Comparison of ENCODE assay signal across 8 mouse cellular contexts in genomic region chr19:12573266-12574011, GRCm38 (mm10). TPM values are rescaled to one million over a fixed set of nuclear protein-coding genes. Genes with fewer than 3 reads are reported as not detected.
A peak's percentile ranks its signal among the peaks of the same experiment; 100 is the strongest.
DNase-seq lines count a peak whose midpoint lies in the region; ATAC-seq and TF ChIP-seq lines count a peak whose summit lies in the region.

No protein-coding gene starts in this region.

- H3K9me3 ChIP-seq in forebrain, embryonic 14.5 days (replicated peaks; ENCODE audit: control insufficient read depth, low read length) = no peaks in the 10 kb centered on the region
- H3K9me3 ChIP-seq in neural tube, embryonic 14.5 days (ENCODE audit: control insufficient read depth, low read length) = no peaks in the 10 kb centered on the region

- H3K27ac ChIP-seq in forebrain, embryonic 14.5 days (ENCODE audit: low read depth, low read length) = no peak overlapping the region
- no peak overlapping the region for H3K27ac ChIP-seq in neural tube, embryonic 14.5 days (ENCODE audit: low read depth, low read length)

- intact Hi-C loops in heart, postnatal 14 days (cut with DNase I) = loop anchor here (5.0 kb wide), 1 partner anchor 224 kb away; the partner anchor contains the start of genes Lpxn and Zfp91

- no peaks in the 10 kb centered on the region for H3K27me3 ChIP-seq in forebrain, embryonic 14.5 days (replicated peaks; ENCODE audit: control insufficient read depth, insufficient read depth, low read length)
- no peaks in the 10 kb centered on the region for H3K27me3 ChIP-seq in neural tube, embryonic 14.5 days (ENCODE audit: control insufficient read depth, insufficient read depth, low read length)

- TF ChIP-seq CTCF in brain, embryonic 14.5 days (IDR thresholded peaks at IDR 0.05; ENCODE audit: borderline replicate concordance, extremely low read depth, insufficient read depth, insufficient read length) = no peak

- H3K4me1 ChIP-seq in forebrain, embryonic 14.5 days (ENCODE audit: control insufficient read depth, insufficient read depth, low read length) = 0 out of 2 replicates have a peak, but pooled peaks cover 4% of the 10 kb centered on the region
- H3K4me1 ChIP-seq in neural tube, embryonic 14.5 days (ENCODE audit: control insufficient read depth, insufficient read depth, low read length) = no peaks in the 10 kb centered on the region

- H3K9ac ChIP-seq in forebrain, embryonic 14.5 days (ENCODE audit: low read length) = peak overlapping the region; percentile 35
- peak overlapping the region; percentile 37 for H3K9ac ChIP-seq in neural tube, embryonic 14.5 days (replicated peaks; ENCODE audit: low read depth, low read length)

- no peaks in the 10 kb centered on the region for H3K36me3 ChIP-seq in forebrain, embryonic 14.5 days (ENCODE audit: control insufficient read depth, insufficient read depth, low read length)
- H3K36me3 ChIP-seq in neural tube, embryonic 14.5 days (ENCODE audit: control insufficient read depth, insufficient read depth, low read length) = no peaks in the 10 kb centered on the region

- ATAC-seq in CD4-positive, CD25-positive, alpha-beta regulatory T cell, adult 4 months = peak; percentile 90
- ATAC-seq in forebrain, embryonic 14.5 days = peak; percentile 100
- ATAC-seq in neural tube, embryonic 14.5 days (ENCODE audit: low read depth) = peak; percentile 100

- H3K4me2 ChIP-seq in forebrain, embryonic 14.5 days (ENCODE audit: low read length) = peak overlapping the region; percentile 54
- peak overlapping the region; percentile 47 for H3K4me2 ChIP-seq in neural tube, embryonic 14.5 days (ENCODE audit: low read depth, low read length)

- WGBS in forebrain, embryonic 14.5 days = 5% methylated on average over 14 of the region's 14 CpGs
- WGBS in large intestine, adult 2 months = 5% methylated on average over 14 of the region's 14 CpGs
- 6% methylated on average over 14 of the region's 14 CpGs for WGBS in neural tube, embryonic 14.5 days

- H3K4me3 ChIP-seq in forebrain, embryonic 14.5 days (ENCODE audit: low read depth, low read length) = peak overlapping the region; percentile 28
- peak overlapping the region; percentile 26 for H3K4me3 ChIP-seq in neural tube, embryonic 14.5 days (ENCODE audit: low read depth, low read length)

- peak; percentile 97 for DNase-seq in brain, embryonic 14.5 days (ENCODE audit: low read depth)
- peak; percentile 94 for DNase-seq in forebrain, embryonic 14.5 days (ENCODE audit: low spot score)
- DNase-seq in heart, postnatal 14 days = peak; percentile 89 to 91
- peak; percentile 64 for DNase-seq in large intestine, adult 2 months (ENCODE audit: low read depth, low spot score)
- peak; percentile 93 to 94 for DNase-seq in lung, adult 18-20 months
- peak; percentile 81 for DNase-seq in testis, postnatal 10 days (ENCODE audit: low spot score)

- TF ChIP-seq POLR2A in brain, embryonic 14.5 days (IDR thresholded peaks at IDR 0.05; ENCODE audit: borderline replicate concordance, extremely low read depth, insufficient read depth, insufficient read length, poor library complexity, severe bottlenecking) = 0 out of 2 replicates have a peak, but pooled peaks have one; percentile 22

RNA-seq across cellular contexts. Expression of gene Gm4952, which starts 26.3 kb away (rescaled TPM):
- polyA plus RNA-seq in CD4-positive, CD25-positive, alpha-beta regulatory T cell, adult 4 months (2017; shearing (Covaris generic)) = not detected
- polyA plus RNA-seq in brain, embryonic 14.5 days (2012; rRNA removed) = 0.06 and 0.07 TPM in 2 replicates
- not detected in 2 replicates for polyA plus RNA-seq in forebrain, embryonic 14.5 days (2014; fragmentation: Nextera tagmentation; extraction: Ambion mirVana)
- not detected for total RNA-seq in heart, postnatal 14 days (2021)
- not detected in 2 replicates for polyA plus RNA-seq in large intestine, adult 2 months (2012; rRNA removed)
- 0.12 TPM in 1 of 2 replicates, not detected in the other for polyA plus RNA-seq in neural tube, embryonic 14.5 days (2014; fragmentation: Nextera tagmentation; extraction: Ambion mirVana)

RNA-seq across cellular contexts. Expression of gene Fam111a, which starts 27.9 kb away (rescaled TPM):
- 10 to 100 TPM; 43.5 to 49.8 TPM for polyA plus RNA-seq in CD4-positive, CD25-positive, alpha-beta regulatory T cell, adult 4 months (2017; shearing (Covaris generic))
- polyA plus RNA-seq in brain, embryonic 14.5 days (2012; rRNA removed) = 5.0 and 6.4 TPM in 2 replicates
- polyA plus RNA-seq in forebrain, embryonic 14.5 days (2014; fragmentation: Nextera tagmentation; extraction: Ambion mirVana) = 9.9 and 10.9 TPM in 2 replicates
- 1 to 10 TPM; 5.8 to 7.3 TPM for total RNA-seq in heart, postnatal 14 days (2021)
- polyA plus RNA-seq in large intestine, adult 2 months (2012; rRNA removed) = 2.2 and 2.8 TPM in 2 replicates
- polyA plus RNA-seq in neural tube, embryonic 14.5 days (2014; fragmentation: Nextera tagmentation; extraction: Ambion mirVana) = 5.1 and 7.3 TPM in 2 replicates

RNA-seq across cellular contexts. Expression of gene Glyat, which starts 59.7 kb away (rescaled TPM):
- polyA plus RNA-seq in CD4-positive, CD25-positive, alpha-beta regulatory T cell, adult 4 months (2017; shearing (Covaris generic)) = under 1 TPM in 1 of 2 experiments, not detected in 1; 0.19 TPM
- polyA plus RNA-seq in brain, embryonic 14.5 days (2012; rRNA removed) = not detected in 2 replicates
- not detected in 2 replicates for polyA plus RNA-seq in forebrain, embryonic 14.5 days (2014; fragmentation: Nextera tagmentation; extraction: Ambion mirVana)
- not detected for total RNA-seq in heart, postnatal 14 days (2021)
- polyA plus RNA-seq in large intestine, adult 2 months (2012; rRNA removed) = not detected in 2 replicates
- polyA plus RNA-seq in neural tube, embryonic 14.5 days (2014; fragmentation: Nextera tagmentation; extraction: Ambion mirVana) = not detected in 2 replicates
